Mouse (Mus musculus) mature B cell (primary cell): ENCODE results near the gene Sp2.

ENCODE experiments used
- in situ Hi-C: fragments of 300-500 bp; cut with MboI; formaldehyde crosslinking; loops from 2 replicates; pipeline ENCODE4 v1.14.3; 2019

Gene Sp2

DNA sequence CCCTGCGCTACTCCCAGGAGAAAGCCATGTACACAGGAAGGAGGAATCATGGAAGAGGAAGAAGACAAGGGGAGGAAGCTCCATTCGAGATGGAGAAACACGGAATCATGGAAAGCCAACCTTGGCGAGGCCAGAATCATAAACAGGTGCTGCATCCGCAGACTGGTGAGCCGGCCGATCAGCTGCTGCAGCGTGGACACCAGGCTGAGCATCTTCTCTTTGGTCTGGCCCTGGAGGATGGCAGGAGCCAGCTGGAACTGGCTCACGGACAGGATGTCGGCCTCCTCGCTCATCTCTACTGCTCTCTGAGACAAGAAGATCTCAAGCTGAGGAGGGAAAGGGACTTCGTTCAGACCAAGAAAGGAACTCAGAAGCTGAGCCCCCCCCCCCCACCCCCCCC is 74.2 kb downstream of the Sp2 start:
- in situ Hi-C loops = no loop called here

DNA sequence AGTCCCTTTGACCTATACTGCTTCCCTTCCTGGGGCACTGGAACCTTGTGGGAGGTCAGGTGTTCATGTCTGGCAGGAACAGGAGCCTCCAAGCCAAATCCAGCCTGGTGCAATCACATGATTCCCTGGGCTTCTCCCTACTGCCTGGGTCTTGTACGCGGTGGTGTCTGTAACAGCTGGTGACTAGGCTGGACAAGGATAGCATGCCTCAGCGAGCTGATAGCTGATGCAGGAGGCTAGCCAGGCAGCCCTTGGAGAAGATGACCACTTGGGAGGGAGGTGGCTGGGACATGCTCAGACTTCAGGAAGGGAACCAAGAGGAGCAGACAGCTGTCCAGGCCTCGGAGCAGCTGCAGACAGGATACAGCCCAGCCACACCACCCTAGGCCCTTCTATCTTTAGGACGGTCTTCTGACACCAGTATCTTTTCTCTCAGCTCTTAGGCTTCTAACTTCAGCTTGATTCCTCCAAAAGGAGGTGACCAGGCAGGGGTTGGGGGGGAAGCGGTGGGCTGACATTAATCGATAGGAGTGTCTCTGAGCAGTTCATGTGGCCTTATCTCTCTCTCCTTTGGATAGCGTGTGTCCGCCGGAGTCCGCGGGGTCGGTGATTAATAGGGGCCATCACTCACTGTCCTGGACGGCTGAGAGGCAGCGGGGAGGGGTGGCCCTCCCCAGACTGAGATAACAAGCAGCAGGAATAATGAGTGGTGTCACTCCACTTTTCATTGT is 76.2 kb downstream of the Sp2 start:
- in situ Hi-C loops = no loop called here
